Mouse (Mus musculus) erythroblast, adult 5-6 weeks (primary cell): ENCODE measurements around the gene Nup214. TPM values are rescaled to one million over a fixed set of nuclear protein-coding genes. Genes with fewer than 3 reads are reported as not detected.
A peak's percentile ranks its signal among the peaks of the same experiment; 100 is the strongest.

ENCODE experiments used
- ATAC-seq: replicated peaks from 2 replicates; pipeline ENCODE4 v1.8.0; 2016; ENCODE audit warnings: moderate number of reproducible peaks, mild to moderate bottlenecking, moderate TSS enrichment, inconsistent platforms; ENCODE audit not compliant: poor library complexity, low FRiP score, severe bottlenecking
- total RNA-seq, 2 experiments: library from RNA; stranded (forward) in 1 of 2; stranded (reverse) in 1 of 2; fragments of 150-400 nt in 1 of 2; fragments of 200-764, 138-1000 nt in 1 of 2; gene quantifications; 2 replicates each; pipeline versions ENCODE4 v1.2.3 to v1.2.4; 2015 to 2017; ENCODE audit warnings: low replicate concordance in 2 of 2

Gene Nup214
- total RNA-seq, 2 experiments from 2014 or later: 13.4 to 14.7 TPM

DNA sequence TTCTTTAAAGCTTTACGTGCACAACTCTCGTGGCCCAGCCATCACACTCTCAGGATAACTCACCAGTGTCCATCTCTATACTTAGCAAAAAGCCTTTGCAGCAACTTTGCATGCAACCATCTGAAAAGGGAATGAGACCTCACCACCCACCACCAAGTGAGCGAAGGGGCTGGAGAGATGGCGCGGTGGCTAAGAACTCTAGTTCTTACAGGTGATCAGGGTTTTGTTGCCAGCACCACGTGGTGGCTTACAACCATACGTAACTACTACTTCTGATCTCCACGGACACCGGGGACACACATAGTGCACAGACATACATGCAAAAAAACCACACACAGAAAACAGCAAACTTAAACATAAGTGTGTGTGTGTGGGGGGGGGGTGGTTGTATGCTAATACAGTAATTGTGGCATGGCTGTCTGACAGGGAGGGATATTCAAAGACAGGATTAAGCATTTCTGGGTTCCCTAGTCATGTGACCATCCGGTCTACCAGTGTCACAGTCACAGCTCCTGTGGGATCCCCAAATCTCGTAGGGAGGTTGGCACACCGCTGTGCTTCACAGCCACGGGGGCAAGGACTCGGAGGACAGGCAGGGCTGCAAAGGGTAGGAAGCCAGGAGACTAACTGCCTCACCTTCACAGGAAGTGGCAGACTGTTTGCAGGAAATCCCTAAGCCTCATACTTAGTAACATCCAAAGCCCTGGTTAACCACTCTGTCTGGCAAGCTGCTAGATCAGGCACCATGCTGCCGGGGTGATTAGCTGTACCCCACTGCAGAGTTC lies 88.6 kb downstream of the Nup214 start:
- ATAC-seq: no peak

DNA sequence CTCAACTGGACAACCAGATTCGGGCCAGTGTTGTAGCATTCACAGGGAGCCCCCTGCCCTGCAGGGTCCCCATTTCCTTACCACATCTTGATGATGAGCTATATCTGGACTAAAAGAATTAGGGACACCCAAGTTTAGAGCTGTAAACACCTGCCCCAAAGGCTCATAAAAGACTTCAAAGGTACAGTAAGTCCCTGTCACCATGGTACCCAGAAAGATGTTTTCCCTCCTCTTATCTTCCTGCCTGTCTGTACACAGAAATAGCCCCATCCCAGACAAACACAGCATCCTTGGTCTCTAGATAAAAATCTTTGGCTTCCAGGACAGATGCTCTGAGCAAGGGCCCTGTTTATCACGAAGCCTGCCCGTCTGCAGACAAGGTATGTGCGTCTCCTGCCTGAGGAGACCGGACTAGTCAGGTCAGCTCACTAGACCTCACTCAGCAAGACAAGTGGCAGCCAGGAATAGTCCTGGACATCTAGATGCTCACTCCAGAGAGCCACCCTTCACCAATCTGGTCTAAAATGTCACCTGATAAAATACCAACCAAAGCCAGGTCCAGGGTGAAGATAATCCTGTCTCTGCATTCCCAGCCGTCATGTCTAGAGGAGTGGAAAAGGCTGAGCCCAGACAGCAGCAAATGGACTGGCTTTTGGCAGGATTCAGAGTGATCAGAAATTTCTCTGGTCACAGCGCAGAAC lies 89.4 kb downstream of the Nup214 start:
- no peak for ATAC-seq

DNA sequence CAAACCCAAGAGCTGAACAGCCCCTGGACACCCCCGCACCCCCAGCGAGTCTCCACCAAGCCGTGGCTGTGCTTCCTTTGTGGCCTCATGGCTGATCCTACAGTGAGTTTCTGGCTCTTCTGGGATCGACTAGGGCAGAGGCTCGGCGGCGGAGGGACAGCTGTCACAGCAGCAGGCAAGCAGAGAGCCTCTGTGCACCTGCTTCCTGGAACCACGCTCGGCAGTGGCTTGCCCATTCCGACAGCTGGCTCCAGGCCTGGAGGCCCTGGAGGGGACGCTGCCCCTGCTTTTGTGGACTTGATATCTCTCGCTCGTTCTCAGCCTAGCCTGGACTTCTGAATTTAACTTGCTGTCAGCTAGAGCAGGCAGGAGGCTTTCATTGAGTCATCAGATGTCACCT lies 90.7 kb downstream of the Nup214 start:
- no peak for ATAC-seq

DNA sequence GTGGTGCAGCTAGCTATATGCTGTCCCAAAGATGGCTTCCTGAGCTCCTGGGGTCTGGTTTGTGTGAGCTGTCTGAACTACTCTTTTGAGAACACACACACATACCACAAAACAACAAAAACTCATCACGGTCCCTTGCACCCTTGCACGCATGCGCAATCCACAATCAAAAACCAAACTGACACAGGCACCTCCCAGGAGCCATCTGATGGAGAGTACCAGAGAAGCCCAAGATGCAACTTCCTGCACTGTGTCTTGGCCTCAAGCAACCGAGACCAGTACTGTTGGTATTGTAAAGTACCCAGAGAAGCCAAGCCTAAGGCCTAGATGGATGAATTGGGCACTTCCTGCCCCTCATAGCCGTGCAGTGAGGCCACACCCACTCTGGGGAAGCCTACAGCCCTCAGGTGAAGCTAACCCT lies 91.1 kb downstream of the Nup214 start:
- ATAC-seq: no peak

DNA sequence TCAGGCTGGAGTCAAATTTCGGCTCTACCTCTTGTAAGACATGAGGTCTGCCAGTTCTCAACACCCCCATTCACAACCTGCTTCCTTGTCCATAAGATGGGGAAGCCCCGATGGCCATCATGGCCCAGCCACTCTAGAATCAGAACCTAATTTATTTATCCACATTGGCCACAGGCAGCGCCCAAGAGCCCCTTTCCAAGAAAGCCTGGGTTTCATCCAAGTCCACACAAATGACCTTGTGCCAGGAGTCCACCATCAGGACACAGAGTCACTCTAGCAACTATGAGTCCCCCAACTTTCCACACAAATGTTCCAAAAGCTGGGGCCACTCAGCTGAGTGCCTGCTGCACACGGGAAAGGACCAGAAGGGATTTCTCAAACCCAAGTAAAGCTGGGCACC lies 91.8 kb downstream of the Nup214 start:
- ATAC-seq: no peak

DNA sequence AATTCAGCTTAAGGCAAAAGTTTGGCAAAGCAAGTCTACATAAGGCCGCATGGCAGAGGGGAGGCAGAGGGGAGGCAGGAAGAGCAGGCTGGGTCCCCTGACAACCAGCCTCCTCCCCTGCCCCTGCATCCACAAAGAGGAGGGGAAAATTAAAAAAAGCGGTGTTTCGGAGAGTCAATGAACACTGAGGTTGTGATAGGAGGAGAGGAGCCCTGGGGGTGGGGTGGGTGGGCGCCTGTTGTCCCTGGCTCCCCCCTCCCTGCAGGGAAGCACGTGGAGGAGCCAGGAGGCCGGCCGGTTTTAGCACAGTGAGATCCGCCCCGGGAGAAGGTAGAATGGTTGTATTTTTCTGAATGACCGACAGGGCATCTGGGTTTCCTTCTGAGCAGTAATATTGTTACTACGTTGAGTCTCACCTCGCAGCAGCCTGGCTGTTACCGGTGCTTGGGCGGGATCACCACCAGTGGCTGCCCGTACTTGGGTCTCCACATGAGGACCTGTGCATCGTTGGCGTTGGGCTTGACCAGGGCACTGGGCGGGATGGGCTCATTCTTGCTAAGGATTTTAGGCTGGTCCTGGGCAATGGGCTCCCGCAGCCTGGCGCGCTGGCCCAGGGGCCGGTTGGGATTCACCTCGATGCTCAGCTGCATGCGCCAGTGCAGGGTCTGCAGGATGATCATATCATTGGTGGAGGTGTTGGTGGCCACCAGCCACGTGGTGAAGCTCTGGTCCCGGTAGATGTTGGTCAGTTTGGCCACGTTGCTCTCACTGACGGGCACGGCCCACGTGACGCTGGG lies 94.8 kb downstream of the Nup214 start:
- ATAC-seq: no peak

DNA sequence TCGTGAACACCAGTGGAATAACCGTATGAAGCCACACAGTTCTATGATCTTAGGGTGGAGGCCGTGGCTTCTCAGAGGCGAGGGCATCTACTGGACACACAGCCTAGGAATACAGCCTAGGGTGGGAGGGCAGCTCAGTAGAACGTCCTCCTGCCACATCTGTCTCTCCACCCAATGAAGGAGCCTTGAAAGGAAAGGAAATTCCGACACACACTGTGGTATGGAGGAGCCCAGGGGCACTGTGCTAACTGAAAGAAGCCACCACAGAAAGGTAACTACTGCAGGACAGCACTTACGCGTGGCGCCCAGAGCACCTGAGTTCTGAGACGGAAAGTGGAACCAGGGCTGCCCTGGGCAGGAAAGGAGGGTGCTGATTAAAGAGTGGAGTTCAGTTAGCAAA lies 96.5 kb downstream of the Nup214 start:
- no peak for ATAC-seq

DNA sequence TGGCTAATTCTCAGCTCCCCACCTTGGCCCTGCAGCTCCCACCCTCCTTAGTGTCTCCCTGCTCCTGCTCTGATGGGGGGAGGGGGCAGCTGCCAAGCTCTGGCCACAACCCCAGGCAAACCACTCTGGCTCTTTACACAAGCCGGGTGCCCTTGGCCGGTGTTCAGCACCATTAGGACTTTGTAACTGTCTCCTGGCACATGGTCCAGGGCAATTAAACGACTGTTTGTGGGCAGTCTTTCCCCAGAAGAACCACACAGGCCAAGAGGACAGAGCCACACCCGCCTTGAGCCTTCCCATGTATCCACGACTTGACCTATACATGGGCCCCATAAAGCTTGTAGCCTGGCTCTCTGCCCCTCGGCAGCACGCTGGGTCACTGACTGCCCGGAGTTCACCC lies 100.2 kb downstream of the Nup214 start:
- no peak for ATAC-seq

DNA sequence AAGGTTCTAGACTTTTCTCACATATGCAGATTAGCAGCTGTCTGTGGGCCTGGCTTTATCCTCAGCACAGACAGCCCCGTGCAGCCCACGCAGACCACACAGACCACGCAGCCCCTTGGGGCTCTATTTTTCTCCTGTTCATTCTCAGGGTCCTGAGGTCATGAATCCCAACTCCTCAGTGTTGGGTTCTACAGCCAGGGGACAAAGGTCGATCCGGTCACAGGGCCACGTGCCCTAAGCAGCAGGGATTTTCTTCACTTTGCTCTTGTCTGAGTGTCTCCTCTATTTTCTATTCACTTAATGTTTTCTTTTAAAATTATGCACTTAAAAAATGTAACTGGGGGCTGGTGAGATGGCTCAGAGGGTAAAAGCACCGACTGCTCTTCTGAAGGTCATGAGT lies 101.1 kb downstream of the Nup214 start:
- no peak for ATAC-seq

DNA sequence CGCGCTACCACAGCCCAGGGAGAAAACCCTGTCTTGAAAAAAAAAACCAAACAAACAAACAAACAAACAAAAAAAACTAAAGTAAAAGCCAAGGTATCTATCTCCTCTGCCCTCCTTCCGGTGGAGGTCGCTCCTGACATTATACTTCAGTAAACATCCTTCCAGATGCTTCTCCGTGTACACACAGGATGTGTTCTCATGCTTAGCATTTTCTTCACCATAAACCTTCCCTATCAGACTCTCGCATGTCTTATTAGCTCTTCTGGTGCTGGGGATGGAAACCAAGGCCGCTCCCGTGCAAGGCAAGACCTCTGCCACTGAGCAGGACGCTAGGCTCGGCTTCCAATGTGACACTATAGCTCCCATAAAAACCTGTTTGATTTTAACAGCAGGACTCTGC lies 103.5 kb downstream of the Nup214 start:
- no peak for ATAC-seq

DNA sequence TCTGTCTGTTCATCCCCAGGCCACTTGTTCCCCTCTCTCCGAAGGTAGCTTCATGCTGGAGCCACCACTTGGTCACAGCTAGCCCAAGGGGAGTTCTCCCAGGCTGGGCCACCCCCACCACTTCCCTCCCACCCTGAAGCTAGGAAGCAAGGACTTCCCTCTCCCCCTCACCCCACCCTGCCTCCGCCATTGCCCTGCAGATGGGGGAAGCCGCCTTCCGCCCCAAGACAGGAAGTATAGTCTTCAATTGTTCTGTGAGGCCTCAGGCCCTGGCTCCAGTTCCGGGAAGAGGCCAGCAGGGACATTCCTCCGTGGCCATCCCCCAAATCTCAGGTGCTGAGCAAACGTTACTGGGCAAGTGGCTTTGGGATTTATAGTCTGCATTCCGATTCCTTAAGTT lies 104.3 kb downstream of the Nup214 start:
- no peak for ATAC-seq

DNA sequence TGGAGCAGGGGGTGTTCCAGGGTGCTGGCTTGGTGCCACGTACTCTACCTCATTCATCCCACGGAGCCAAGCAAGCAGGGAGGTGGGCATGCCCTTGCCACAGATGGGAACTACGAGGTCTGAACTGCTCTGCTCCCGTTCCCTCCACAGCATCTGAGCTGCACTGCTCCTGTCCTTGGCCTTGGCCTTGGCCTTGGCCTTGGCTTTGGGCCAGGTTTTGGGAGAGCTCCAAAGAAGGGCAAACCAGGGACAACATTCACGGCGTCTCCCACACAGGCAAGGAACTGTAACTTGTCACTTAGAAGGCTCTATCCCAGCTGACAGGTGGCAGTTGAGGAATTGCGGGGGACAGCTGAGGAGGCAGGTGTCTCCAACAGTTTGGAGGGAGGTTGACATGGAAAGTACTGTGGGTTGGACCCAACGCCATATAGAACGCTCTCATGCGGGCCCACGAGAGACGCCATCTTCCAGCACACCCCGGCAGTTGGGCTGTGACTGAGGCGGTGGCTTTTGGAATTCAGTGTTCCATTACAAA lies 105.0 kb downstream of the Nup214 start:
- no peak for ATAC-seq

DNA sequence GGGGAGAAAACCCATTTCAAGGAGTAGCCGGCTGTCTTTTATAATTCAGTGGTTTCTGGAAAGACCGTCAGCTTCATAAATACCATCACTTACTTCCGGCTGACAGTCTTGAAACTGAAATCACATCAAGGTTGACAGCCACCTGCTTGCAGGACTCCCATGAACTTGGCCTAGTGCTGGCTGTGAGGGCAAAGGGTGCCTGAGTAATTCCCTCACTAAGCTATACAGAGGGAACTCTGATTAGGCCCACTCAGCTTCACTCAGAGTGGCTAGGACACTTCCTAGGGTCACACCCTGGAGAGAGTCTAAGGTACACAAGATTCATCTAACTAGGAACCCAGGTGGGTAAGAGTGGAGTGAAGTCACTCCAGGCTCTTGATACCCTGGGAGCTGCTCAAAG lies 106.4 kb downstream of the Nup214 start:
- no peak for ATAC-seq

DNA sequence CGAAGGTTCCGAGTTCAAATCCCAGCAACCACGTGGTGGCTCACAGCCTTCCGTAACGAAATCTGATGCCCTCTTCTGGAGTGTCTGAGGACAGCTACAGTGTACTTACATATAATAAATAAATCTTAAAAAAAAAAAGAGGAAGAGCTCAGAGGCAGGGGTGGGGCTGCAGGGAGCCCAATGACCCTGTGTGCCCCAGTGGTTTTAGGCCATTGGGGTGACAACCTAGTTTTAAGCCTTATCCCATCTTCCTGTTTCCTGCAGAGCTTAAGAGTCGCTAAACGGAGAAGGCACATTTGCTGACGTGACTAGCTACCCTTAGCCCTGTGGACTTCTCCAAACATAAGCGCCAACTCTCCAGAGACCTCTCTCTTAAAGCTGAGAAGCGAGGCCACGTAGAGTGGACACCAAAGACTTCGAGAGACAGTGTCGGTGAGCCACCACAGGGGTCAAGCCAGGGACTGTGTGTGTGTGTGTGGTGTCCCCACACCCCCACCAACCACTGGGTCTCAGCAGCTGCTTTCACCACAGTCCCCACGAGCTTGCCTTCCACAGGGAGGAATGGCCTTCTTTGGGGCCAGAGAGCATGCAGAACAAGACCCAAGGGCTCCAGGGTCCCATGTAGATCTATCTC lies 107.2 kb downstream of the Nup214 start:
- ATAC-seq: no peak

DNA sequence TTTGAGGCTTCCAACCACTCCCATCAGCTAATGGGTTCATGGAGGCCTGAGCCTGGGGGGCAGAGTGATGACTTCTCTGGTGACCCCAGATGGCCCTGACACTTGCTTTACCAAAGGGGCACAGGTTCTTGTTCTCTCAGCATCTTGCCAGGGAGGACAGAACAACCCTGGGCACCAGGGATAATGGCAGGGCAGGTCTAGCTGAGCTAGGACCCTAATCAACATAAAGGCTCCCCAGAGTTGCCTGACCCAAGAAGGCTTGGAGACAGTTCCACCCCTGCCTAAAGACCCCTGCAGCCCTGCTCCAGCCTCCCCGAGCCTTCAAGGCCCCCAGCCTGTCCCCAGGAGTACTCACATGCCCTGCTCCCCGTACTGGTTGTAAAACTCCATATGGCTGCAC lies 108.0 kb downstream of the Nup214 start:
- no peak for ATAC-seq

DNA sequence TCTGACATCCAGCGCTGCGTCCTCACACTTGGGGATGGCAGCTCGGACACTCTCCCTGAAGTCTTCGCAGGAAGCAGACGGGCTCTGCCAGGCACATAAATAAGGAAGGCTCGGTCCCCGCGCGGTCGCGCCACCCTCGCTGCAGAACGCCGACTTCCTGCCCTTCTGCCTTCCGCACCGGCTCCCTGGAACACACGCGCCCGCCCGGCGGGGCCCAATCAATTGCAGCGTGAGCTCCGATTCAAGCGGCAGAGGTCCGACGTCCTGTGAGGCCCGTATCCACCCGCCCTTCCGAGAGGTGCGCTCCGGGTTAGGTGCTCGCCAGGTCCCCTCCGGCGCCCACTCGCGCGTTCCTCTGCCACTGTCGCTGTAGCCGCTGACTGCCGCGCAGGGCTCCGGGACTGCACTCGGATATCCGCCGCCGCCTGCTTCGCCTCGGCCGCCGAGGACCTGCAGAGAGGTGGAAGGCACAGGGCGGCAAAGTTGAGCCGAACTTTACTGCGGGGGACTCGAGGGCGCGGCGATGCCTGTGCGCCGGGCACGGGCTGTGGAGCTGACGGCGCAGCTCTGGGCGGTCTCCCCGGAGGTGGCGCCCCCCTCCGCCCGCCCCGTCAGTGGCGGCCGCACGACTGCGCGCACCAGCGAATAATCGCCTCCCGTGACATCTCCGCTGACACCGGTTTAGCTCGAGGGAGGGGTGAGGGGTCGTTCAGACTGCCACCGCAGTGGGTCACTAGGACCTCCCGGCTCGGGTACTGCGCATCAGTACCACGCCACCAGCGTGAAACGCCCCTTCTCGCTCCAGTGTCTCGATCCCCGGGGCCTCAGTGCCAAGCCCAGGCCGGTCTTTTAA lies 109.1 kb downstream of the Nup214 start:
- ATAC-seq: peak; percentile 46

DNA sequence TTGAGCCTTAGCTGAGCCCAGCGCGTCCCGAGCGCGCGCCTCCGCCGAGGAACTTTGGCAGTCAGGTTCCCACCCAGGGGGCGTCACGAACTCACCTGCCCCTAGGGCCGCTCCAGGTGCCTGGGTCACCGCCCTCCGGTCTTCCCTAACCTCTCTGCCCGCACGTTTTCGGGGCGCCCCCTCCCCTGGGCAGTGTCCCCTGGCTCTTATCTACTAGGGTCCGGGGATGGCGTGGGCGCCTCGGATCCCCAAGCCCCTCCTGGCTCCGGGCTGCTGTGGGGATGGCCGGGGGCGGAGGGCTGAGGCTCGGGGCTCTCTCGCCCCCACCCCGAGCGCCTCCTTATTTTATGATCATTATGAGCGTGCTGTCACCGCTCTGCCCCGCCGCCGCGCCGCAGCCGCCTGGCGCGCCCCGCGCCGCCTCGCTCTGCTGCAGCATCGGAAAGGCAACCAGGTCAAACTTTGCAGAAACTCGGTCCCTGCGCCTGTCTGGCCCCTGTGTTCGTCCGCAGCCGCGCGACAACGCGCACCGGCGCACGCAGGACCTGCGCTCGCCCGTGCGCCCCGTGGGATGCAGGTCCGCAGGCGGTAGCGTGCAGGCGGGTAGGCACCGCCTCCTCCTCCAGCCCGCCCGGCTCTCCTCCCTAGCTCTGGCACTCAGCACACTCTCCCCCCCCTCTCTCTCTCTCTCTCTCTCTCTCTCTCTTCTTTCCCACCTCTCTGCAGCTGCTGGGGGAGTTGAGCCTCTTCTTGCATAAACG lies 110.1 kb downstream of the Nup214 start, which contains the start of gene Fam78a:
Fam78a (minus strand) TSS at position 747 of the 761 bp plus-strand sequence.
- ATAC-seq: peak; percentile 48

DNA sequence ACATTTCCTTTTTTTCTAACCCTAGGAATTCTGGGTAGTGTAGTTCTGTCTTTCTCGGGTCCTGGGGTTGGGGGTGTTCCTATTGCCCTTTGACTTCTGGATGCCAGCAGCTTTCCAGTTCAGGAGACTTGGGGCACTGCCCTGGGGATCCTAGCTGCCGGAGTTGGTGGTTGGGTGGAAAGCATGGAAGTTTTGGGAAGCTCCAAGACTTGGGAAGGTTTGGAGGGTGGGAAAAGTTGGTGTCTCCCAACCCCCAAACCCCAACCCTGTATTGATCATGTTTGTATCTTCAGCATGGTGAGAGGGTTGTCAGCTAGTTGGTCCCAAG lies 110.6 kb downstream of the Nup214 start:
- ATAC-seq: peak; percentile 7
